Mouse (Mus musculus) embryo, embryonic 10.5 days (tissue): Measurements from ENCODE around the gene Pcnx.

ENCODE experiments used
- DNase-seq: peaks from one replicate; pipeline ENCODE4 v3.0.0-alpha.2; 2015; ENCODE audit warnings: low spot score

The Pcnx gene

GRCm38 (mm10) chr12:81904456-81904855 is 44.6 kb downstream of the Pcnx start:
- no peak for DNase-seq

- no peak for DNase-seq
Observed at GRCm38 (mm10) chr12:81905865-81906264, 46.0 kb downstream of the Pcnx start.

GRCm38 (mm10) chr12:81907741-81908357 is 48.0 kb downstream of the Pcnx start:
- DNase-seq = no peak

GRCm38 (mm10) chr12:81910439-81910838 is 50.6 kb downstream of the Pcnx start:
- DNase-seq = no peak

- peak; percentile 82 for DNase-seq
Observed at GRCm38 (mm10) chr12:81915176-81915950, 55.5 kb downstream of the Pcnx start.

- no peak for DNase-seq
Observed at GRCm38 (mm10) chr12:81918346-81918745, 58.5 kb downstream of the Pcnx start.

- DNase-seq = no peak
Observed at GRCm38 (mm10) chr12:81918886-81919285, 59.1 kb downstream of the Pcnx start.

GRCm38 (mm10) chr12:81920027-81920426 is 60.2 kb downstream of the Pcnx start:
- no peak for DNase-seq

- no peak for DNase-seq
Observed at GRCm38 (mm10) chr12:81920614-81921013, 60.8 kb downstream of the Pcnx start.

- DNase-seq = no peak
Observed at GRCm38 (mm10) chr12:81921785-81922184, 62.0 kb downstream of the Pcnx start.

- DNase-seq = no peak
Observed at GRCm38 (mm10) chr12:81922838-81923237, 63.0 kb downstream of the Pcnx start.

- no peak for DNase-seq
Observed at GRCm38 (mm10) chr12:81927163-81927562, 67.3 kb downstream of the Pcnx start.

- DNase-seq = no peak
Observed at GRCm38 (mm10) chr12:81927643-81928381, 68.0 kb downstream of the Pcnx start.

- DNase-seq = no peak
Observed at GRCm38 (mm10) chr12:81928382-81928770, 68.6 kb downstream of the Pcnx start.

- no peak for DNase-seq
Observed at GRCm38 (mm10) chr12:81932015-81932414, 72.2 kb downstream of the Pcnx start.

- DNase-seq = no peak
Observed at GRCm38 (mm10) chr12:81933430-81933829, 73.6 kb downstream of the Pcnx start.

- no peak for DNase-seq
Observed at GRCm38 (mm10) chr12:81934510-81934909, 74.7 kb downstream of the Pcnx start.

- peak; percentile 39 for DNase-seq
Observed at GRCm38 (mm10) chr12:81936066-81936465, 76.2 kb downstream of the Pcnx start.

- no peak for DNase-seq
Observed at GRCm38 (mm10) chr12:81941191-81941590, 81.4 kb downstream of the Pcnx start.

GRCm38 (mm10) chr12:81943331-81944062 is 83.7 kb downstream of the Pcnx start:
- no peak for DNase-seq

GRCm38 (mm10) chr12:81949026-81949425 is 89.2 kb downstream of the Pcnx start:
- DNase-seq = no peak

- DNase-seq = no peak
Observed at GRCm38 (mm10) chr12:81950016-81950415, 90.2 kb downstream of the Pcnx start.
